Mouse (Mus musculus) ES-Bruce4 (cell line): ENCODE measurements around the gene Bmf. TPM values are rescaled to one million over a fixed set of nuclear protein-coding genes. Genes with fewer than 3 reads are reported as not detected.

Source experiments
- H3K27ac ChIP-seq: 2 replicates; pipeline ENCODE4 v1.5.1; 2012; ENCODE audit warnings: low read length, inconsistent platforms; ENCODE audit not compliant: insufficient read depth
- H3K27me3 ChIP-seq: 2 replicates; pipeline ENCODE4 v1.6.1; 2012; ENCODE audit warnings: mild to moderate bottlenecking, low read length, inconsistent platforms; ENCODE audit not compliant: control insufficient read depth, poor library complexity, insufficient read depth, severe bottlenecking
- H3K36me3 ChIP-seq: 2 replicates; pipeline ENCODE4 v1.6.1; 2012; ENCODE audit warnings: inconsistent platforms, mild to moderate bottlenecking, low read length, moderate library complexity; ENCODE audit not compliant: control insufficient read depth, poor library complexity, insufficient read depth, severe bottlenecking
- H3K4me1 ChIP-seq: one replicate; pipeline ENCODE4 v1.8.1; 2011; ENCODE audit warnings: low read length; ENCODE audit not compliant: control insufficient read depth, insufficient read depth
- H3K4me3 ChIP-seq: 2 replicates; pipeline ENCODE4 v1.5.1; 2011; ENCODE audit warnings: low read depth, mild to moderate bottlenecking, low read length
- H3K9ac ChIP-seq: 2 replicates; pipeline ENCODE4 v1.6.1; 2012; ENCODE audit warnings: low read depth, mild to moderate bottlenecking, inconsistent platforms; ENCODE audit not compliant: poor library complexity, severe bottlenecking
- H3K9me3 ChIP-seq: replicated peaks from 2 replicates; pipeline ENCODE4 v1.6.1; 2012; ENCODE audit warnings: mild to moderate bottlenecking, low read length, inconsistent platforms; ENCODE audit not compliant: control insufficient read depth, poor library complexity, insufficient read depth, severe bottlenecking
- CTCF ChIP-seq: IDR thresholded peaks from one replicate; pipeline ENCODE4 v1.8.1; 2011; ENCODE audit warnings: low read depth, low read length
- EP300 ChIP-seq: IDR thresholded peaks from 2 replicates; pipeline ENCODE4 v1.6.1; 2011; ENCODE audit warnings: low read depth, low read length; ENCODE audit not compliant: insufficient read depth
- POLR2A ChIP-seq: IDR thresholded peaks from one replicate; pipeline ENCODE4 v1.8.1; 2011; ENCODE audit warnings: low read length; ENCODE audit not compliant: insufficient read depth
- polyA plus RNA-seq: library from polyadenylated mRNA; stranded (reverse); fragments of >200 nt; gene quantifications from 2 replicates; pipeline ENCODE4 v1.2.4, GENCODE M21; 2011; ENCODE audit warnings: low read depth; ENCODE audit not compliant: missing spikeins, insufficient read depth, insufficient read length

Gene Bmf
- polyA plus RNA-seq, 1 experiment = 21.7 TPM

- H3K36me3 ChIP-seq = no peaks in the 10 kb centered on the region
- no peaks in the 10 kb centered on the region for H3K27me3 ChIP-seq
- no peak overlapping the region for H3K4me3 ChIP-seq
- no peak for TF ChIP-seq CTCF
- TF ChIP-seq EP300 = no peak
- TF ChIP-seq POLR2A = no peak
- no peak overlapping the region for H3K9ac ChIP-seq
- H3K27ac ChIP-seq = no peak overlapping the region
- H3K9me3 ChIP-seq = no peaks in the 10 kb centered on the region
- peaks cover 18% of the 10 kb centered on the region for H3K4me1 ChIP-seq
Observed at GRCm38 (mm10) chr2:118546798-118547165, 2.7 kb downstream of the Bmf start.

- Histone ChIP-seq H3K27ac (no peak overlapping the region; the same call in 1 of the 2 replicates), H3K9ac (peak overlapping the region; percentile 10; the same call in 1 of the 2 replicates), H3K9me3 (no peaks in the 10 kb centered on the region), H3K4me1 (peaks cover 18% of the 10 kb centered on the region), H3K36me3 (no peaks in the 10 kb centered on the region), H3K27me3 (no peaks in the 10 kb centered on the region), H3K4me3 (no peak overlapping the region)
- TF ChIP-seq POLR2A (no peak), CTCF (no peak), EP300 (no peak)
Observed at GRCm38 (mm10) chr2:118546104-118546797, 3.2 kb downstream of the Bmf start.

DNA sequence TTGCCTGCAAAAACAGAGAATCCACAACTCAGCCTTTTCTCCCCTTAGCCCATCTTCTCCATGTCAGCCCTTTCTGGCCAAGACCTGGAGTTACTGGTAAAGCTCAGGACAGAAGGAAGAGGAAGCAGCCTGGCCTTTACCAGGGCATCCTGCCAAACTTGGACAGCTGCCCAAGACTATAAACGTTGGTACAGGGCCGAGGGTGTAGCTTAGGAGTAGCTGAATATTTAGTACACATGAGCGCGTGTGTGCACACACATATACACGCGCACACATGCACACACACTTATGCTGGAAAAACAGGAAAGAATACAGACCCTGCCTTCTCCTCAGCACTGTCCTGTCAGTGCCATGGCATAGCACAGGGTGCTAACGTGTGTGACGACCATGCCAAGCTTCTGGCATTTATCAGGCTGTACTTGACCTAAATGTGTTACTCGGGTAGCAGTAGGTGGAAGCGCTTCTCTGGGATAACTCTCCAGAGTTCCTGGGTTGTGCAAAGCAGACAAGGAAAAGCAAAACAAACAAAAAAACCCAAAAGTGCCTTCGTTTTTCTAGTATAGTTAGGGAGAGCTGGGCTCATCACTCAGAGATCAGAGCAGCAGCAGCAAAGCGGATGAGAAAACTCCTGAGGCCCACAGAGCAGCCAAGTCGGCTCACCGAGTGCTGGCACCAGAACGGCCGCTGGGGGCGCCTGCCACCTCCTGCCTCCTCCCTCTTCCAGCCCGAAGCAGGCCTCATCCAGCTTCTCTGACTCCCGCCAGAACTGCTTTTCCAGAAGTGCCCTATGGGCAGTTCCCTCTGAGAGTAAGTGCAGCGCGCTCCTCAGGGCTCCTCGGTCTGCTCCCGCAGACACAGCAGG, 4.0 kb downstream of the Bmf start:
- H3K27ac ChIP-seq = no peak overlapping the region; the same call in 1 of the 2 replicates
- no peak overlapping the region for H3K4me3 ChIP-seq
- no peak for TF ChIP-seq POLR2A
- TF ChIP-seq EP300 = peak; percentile 67; the same call in 1 of the 2 replicates
- peak; percentile 69 for TF ChIP-seq CTCF
- no peaks in the 10 kb centered on the region for H3K27me3 ChIP-seq
- H3K36me3 ChIP-seq = no peaks in the 10 kb centered on the region
- no peaks in the 10 kb centered on the region for H3K9me3 ChIP-seq
- peaks cover 21% of the 10 kb centered on the region for H3K4me1 ChIP-seq
- peak overlapping the region; percentile 10; the same call in 1 of the 2 replicates for H3K9ac ChIP-seq

- no peak for TF ChIP-seq POLR2A
- peak; percentile 87 for TF ChIP-seq EP300
- Histone ChIP-seq H3K27ac (no peak overlapping the region), H3K36me3 (no peaks in the 10 kb centered on the region), H3K9me3 (no peaks in the 10 kb centered on the region), H3K9ac (no peak overlapping the region), H3K4me1 (peaks cover 25% of the 10 kb centered on the region), H3K4me3 (peak overlapping the region; percentile 55), H3K27me3 (no peaks in the 10 kb centered on the region)
Observed at GRCm38 (mm10) chr2:118543893-118544799, 5.3 kb downstream of the Bmf start.

DNA sequence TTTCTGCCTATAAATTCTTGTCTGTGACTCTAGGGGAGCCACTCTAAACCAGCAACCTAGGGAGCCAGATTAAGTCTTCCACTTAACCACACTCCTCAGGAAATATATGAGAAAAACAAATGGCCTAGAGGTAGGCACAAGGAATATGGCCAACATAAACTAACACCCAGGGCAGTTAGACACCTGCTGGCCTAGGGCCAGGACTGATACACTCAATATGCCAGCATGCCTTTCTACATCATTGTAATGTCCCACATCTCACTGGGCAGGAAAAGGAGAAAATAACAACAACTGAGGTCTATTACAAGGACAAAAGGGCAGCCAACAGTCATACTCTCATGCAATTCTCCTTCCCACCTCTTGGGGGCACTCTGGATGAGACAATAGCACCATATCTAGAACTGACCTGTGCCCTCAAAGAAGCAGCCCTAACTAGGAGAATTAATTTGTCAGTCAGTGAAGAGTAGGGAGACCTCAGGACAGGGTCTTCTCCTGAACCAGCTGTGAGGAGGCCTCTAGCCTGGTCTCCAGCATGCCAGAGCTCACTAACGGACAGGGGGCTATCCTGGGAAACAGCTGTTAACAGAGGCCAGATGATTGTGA, 6.4 kb downstream of the Bmf start:
- Histone ChIP-seq H3K27ac (no peak overlapping the region), H3K36me3 (no peaks in the 10 kb centered on the region), H3K27me3 (no peaks in the 10 kb centered on the region), H3K9ac (no peak overlapping the region), H3K4me1 (peaks cover 29% of the 10 kb centered on the region), H3K9me3 (no peaks in the 10 kb centered on the region), H3K4me3 (no peak overlapping the region)
- no peak for TF ChIP-seq POLR2A
- TF ChIP-seq EP300 = no peak
- peak; percentile 6 for TF ChIP-seq CTCF
